Mouse (Mus musculus): ENCODE measurements around the gene Dcaf8.
A peak's percentile ranks its signal among the peaks of the same experiment; 100 is the strongest.

The Dcaf8 gene

GRCm38 (mm10) chr1:172148279-172148954 is 533 bp downstream of the Dcaf8 start:
- DNase-seq = peak; percentile 39 to 57

- no peak for DNase-seq
Measured at GRCm38 (mm10) chr1:172148955-172149815, 1.3 kb downstream of the Dcaf8 start.

DNA sequence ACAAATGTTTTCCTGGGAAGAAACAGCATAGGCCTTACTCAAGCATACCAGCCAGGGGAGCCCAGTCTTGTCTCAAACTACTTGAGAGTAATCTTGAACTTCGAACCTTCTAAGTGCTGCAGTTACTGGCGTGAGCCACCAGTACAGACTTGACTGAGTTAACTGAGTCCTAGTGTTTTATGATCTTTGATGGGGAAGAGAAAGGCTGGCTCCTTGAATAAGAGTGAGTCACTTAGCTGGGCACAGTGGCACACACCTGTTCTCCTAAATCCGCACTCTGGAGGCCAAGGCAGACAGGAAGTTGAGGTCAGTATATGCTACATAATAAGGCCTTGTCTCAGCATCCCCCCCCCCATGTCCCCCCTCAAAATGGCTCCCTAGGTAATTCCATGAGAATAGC is 6.7 kb downstream of the Dcaf8 start:
- DNase-seq = no peak

DNA sequence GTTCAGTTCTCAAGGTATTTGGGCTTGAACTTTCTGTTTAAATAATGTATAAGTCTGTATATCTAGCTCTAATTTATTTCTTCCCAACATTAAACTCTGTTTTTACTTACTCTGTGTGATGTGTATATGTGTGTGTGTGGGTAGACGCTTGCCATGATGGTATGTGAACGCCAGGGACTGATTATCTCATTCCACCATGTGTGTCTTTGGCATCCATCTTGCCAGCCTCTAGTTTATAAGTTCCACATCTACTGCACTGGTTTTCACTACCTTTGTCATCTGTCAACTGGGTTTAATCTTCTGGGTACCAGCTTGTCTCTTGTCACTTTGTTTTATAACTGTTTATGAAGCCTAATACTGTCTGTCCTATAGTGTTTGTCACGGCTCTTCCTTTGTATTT is 7.6 kb downstream of the Dcaf8 start:
- no peak for DNase-seq

GRCm38 (mm10) chr1:172159970-172160369 is 12.1 kb downstream of the Dcaf8 start:
- DNase-seq = no peak

DNA sequence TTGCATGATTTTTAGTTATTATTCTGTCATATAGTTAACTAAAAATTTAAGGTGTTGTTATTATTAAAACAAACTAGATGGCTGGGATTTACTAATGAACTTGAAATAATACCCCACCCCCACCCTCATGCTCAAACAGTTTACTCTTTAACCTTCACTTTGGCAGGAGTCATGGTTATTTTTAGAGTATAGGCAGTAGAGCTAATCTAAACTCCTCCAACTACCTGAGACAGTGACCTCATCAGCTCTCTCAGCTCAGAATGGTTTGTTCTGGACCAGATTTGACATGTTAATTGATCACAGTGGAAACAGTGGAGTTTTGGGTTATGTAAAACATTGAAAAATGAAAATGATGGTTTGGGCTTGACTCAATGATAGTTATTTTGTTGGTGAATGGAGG is 12.6 kb downstream of the Dcaf8 start:
- no peak for DNase-seq

DNA sequence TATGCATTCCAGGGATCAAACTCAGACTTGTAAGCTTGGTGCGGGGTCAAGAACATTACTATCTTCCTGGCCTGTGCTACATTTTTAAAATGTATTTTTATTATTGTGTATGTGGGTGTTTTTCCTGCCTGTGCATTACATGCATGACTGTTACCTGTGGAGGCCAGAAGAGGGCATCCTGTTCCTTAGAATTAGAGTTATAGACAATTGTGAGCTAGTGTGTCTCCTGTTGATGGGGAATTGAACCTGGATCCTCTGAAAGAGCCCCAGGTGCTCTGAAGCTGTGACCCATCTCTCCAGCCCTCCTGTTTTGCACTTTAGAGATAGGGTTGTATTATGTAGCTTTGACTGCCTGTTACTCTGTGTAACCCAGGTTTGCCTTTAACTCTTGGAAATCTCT is 14.1 kb downstream of the Dcaf8 start:
- peak; percentile 11 to 18 for DNase-seq

GRCm38 (mm10) chr1:172162959-172163358 is 15.1 kb downstream of the Dcaf8 start:
- no peak for DNase-seq

GRCm38 (mm10) chr1:172167911-172168310 is 20.0 kb downstream of the Dcaf8 start:
- no peak for DNase-seq

DNA sequence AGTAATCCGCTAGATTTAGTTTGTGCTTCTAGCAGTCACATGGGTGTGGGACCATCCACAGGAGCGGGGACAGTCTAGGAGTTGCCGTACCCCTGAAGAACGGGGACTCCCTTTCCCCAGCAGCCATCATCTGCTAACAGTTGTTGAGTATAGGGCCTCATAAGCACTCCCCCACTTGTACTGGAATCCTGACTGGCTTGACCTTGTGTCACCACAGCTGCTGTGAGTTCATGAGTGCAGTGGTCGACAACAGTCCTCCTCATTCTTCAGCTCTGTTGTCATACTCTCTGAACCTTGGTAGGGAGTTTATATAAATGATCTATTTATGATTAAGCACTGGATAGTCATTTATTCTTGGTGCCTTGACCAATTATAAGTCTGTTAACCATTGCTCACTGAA is 21.9 kb downstream of the Dcaf8 start:
- no peak for DNase-seq

- no peak for DNase-seq
Measured at GRCm38 (mm10) chr1:172172381-172172780, 24.5 kb downstream of the Dcaf8 start.

GRCm38 (mm10) chr1:172173181-172173580 is 25.3 kb downstream of the Dcaf8 start:
- no peak for DNase-seq

DNA sequence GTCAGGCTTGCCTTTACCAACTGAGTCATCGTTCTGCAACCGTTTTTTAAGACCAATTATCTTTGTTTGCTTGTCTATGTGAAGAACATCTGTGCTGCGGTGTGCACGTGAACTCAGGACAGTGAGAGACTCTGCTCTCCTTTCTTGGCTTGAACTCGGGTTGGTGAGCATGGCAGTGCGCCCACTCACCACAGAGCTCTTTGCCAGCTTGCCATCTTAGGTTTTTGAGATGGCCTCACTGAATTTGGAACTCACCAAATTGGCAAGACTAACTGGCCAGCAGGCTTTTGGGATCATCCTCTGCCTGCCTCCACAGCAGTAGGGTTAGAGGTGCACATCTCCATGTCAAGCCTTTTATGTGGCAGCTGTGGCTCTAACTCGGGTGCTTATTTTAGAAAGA is 29.9 kb downstream of the Dcaf8 start:
- no peak for DNase-seq

- DNase-seq = no peak
Measured at GRCm38 (mm10) chr1:172179102-172179501, 31.2 kb downstream of the Dcaf8 start.

DNA sequence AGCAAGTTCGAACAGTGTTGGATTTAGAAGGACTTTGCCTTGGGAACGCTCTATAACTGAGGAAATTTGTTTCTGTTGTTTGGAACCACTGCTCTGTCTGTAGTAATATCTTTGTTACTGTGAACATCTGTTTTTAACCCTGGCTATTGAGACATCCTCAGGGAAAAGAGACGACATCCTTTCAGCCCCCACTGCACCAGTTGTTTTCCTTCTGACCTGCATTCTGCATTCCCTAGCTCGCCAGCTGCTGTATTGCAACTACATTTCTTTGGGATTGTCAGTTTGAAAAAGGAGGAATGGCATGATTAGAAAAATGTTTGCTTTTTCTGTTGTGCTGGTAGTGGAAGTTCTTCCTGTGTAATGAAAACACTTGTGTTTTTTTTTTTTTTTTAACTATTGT is 33.0 kb downstream of the Dcaf8 start:
- DNase-seq = no peak

- DNase-seq = no peak
Measured at GRCm38 (mm10) chr1:172181777-172182176, 33.9 kb downstream of the Dcaf8 start.

GRCm38 (mm10) chr1:172183056-172183455 is 35.2 kb downstream of the Dcaf8 start:
- DNase-seq = no peak

- DNase-seq = no peak
Measured at GRCm38 (mm10) chr1:172183915-172184314, 36.0 kb downstream of the Dcaf8 start.

DNA sequence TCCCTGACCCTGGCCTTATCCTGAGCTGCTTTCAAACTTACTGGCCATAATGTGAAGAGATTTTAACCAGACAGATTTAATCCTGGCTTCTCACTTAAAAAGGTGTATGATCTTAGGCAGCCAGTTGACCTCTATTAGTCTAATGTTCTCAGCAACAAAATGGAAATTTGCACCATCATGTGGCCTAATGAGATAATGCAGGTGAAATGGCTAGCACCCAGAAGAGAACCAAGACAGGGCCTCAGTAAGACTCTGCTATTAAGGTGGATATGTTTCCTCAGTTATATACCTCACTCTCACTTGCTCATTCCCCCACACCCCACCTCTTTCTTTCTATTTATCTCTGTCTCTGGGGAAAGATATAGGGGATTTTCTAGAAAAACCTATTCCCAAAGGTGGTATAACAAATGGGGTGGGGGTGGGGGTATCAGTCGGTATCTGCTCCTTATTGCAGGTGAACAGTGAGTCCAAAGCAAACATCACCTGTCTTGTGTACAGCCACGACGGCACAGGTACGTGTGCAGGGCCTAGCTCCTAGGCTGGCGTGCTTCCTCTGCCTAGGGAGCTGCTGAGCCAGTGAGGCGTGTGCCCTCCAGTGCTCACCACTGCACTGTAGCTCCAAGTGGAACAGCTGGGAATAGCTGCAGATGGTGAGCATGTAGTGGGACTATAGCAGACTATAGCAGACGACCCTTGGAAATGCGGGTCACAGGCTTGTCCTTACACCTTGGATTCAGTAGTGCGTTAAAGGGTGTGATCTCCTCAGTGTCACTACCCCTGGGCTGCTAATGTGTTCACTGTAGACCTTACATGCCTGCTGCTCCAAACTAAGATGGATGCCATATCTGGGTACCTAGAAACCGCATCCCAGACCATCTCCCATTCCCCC is 38.8 kb downstream of the Dcaf8 start:
- no peak for DNase-seq

GRCm38 (mm10) chr1:172188891-172189290 is 41.0 kb downstream of the Dcaf8 start:
- DNase-seq = no peak

GRCm38 (mm10) chr1:172191578-172191977 is 43.7 kb downstream of the Dcaf8 start:
- no peak for DNase-seq

- DNase-seq = no peak
Measured at GRCm38 (mm10) chr1:172192217-172192616, 44.3 kb downstream of the Dcaf8 start.

DNA sequence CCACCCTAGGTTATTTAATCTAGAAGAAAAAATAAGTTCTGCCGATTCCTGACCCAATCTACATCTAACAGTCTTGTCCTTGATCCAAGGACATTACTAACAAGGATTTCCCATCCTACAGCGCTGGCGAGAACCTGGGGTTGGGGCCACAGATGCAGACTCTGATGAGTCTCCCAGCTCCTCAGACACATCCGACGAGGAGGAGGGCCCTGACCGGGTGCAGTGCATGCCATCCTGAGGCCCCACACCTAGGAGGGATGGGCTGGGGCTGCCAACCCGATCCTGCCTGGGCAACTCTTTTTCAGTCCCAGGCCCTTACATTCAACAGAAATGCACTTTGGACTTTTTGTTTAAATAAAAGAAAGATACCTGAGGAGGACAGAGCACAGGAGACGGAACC is 46.6 kb downstream of the Dcaf8 start:
- no peak for DNase-seq

All from thymus, postnatal 36 days (tissue).